Mouse (Mus musculus): ENCODE measurements around the gene Olfr679.
"Not testable (repeated sequence)": the region's sequence is repeated elsewhere in the genome, so short reads cannot be mapped to it uniquely, and the experiment has no call there.

The Olfr679 gene

DNA sequence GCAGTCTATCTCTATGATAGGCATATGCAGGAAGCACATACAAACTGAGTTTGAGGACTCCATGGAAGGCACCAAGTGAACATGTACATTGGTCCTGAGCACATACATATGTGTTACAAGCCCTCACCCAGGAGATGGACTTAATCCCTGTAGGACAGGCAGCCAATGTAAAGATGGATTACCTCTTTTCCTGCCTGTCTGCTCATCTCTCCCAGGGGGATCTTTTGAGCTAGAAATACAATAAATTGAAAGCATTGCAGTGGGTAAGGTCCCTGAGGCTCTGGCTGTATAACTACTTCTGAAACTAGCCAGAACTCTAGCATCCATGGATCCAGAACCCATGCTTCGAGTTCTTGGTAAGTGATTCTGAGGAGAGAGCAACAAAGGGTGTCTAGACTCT is at the start of gene Olfr679:
TSS of gene Olfr679 (plus strand) at position 301 of the 400 bp plus-strand sequence.
- no peak for DNase-seq (ENCODE audit: low spot score)

DNA sequence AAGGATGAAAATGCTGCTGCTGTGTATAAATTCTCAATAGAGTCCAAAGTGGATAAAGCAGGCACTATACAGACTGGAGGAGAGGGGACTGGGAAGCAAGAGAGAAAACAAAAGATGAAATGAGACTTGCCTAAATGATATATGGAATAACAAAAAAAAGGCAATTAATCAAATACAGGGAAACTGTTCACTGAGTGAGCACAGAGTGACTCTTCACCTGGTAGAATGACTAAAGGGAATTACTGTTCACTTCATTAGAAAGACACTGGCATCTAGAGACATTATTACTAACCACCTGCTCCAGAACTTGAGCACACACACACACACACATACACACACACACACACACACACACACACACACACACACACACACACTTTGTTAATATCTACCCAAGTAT is 48.6 kb upstream of the Olfr679 start, which contains the start of gene Olfr676:
TSS of gene Olfr676 (plus strand) at position 301 of the 400 bp plus-strand sequence.
- DNase-seq (ENCODE audit: low spot score): no peak

DNA sequence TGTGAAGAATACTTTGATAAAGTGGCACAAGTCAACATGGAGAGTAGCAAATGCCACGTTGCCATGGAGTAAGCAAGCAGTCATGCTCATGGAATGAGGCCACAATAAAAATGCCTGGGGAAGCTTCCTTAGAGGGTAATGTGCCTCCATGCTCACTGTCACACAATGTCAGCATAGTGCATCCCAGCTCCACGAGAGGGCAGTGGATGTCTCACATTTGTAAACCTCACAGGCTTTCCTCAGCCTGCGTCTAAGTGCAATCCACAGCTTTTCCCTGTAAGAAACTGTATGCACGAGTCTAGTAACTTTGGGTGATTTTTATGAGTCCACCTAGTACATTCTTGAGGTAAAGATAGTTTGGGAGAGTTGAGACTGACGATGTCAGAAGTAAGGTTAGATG is 47.2 kb upstream of the Olfr679 start:
- DNase-seq (ENCODE audit: low spot score): not testable (repeated sequence)

DNA sequence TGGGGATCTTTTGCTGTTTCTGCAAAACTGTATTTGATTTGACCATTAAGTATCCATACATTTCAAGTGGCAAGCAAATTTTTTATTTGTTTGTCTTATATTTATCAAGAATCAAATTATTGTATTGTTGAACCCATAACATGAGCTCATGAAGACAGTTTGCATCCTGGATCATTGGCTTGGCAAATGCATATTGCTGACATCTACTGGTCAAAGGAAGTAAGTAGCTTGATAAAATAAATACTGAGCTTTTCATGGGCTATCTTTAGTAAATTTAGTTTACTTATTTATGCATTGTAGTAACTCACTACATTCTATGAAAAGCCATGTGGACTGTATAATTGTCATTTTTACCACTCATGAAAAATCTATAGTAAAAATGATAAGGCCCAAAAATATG is 22.1 kb upstream of the Olfr679 start:
- DNase-seq (ENCODE audit: low spot score): no peak

DNA sequence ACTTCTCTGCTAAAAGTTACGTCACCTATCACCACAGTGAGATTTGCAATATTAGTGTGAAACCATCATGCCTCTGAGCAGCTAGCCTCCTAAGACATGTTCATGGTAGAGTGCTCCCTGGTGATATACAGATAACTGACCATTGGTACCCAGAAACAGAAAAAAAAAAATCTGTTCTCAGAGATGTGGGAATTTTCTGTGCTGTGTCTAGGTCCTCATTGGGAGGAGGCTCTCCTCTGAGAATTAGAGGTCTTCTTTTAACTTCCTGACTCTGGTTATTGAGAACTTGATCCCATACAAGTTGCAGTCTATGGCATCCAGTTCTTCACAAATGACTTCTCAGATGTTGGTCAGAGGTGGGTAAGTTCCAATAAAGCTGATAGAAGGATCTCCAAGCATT is 16.8 kb upstream of the Olfr679 start, which contains the start of gene Olfr678:
TSS of gene Olfr678 (plus strand) at position 301 of the 400 bp plus-strand sequence.
- no peak for DNase-seq (ENCODE audit: low spot score)

DNA sequence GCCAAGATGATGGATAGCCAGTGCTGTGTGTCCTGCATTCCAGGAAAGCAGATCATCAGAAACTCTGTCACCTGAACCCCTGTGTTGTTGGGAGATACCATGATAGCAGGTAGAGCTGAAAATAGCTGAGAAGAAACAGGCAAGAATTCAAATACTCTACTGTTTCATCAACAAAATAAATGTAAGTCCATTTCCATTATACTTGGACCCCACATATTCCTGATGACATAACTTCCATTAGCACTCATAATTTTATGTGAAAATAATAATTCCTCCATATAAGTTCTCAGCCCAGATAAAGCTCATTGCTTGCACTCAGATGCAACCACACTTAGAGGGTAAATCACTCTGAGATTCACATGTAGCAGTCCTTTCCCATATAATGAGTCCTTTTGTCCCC is 11.7 kb downstream of the Olfr679 start, which contains the start of gene Olfr680-ps1:
TSS of gene Olfr680-ps1 (minus strand) at position 101 of the 400 bp plus-strand sequence.
- not testable (repeated sequence) for DNase-seq (ENCODE audit: low spot score)

DNA sequence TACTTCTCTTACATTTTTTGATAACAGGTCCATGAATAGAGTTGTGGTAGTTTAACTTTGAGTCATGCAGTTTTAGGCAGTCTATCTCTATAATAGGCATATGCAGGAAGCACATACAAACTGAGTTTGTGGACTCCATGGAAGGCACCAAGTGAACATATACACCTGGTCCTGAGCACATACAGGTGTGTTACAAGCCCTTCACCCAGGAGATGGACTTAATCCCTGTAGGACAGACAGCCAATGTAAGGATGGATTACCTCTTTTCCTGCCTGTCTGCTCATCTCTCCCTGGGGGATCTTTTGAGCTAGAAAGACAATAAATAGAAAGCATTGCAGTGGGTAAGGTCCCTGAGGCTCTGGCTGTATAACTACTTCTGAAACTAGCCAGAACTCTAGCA is 35.5 kb downstream of the Olfr679 start, which contains the start of gene Olfr681:
TSS of gene Olfr681 (plus strand) at position 301 of the 400 bp plus-strand sequence.
- no peak for DNase-seq (ENCODE audit: low spot score)
